Comparison of ENCODE assay signal across 28 mouse cellular contexts in the genomic region with DNA sequence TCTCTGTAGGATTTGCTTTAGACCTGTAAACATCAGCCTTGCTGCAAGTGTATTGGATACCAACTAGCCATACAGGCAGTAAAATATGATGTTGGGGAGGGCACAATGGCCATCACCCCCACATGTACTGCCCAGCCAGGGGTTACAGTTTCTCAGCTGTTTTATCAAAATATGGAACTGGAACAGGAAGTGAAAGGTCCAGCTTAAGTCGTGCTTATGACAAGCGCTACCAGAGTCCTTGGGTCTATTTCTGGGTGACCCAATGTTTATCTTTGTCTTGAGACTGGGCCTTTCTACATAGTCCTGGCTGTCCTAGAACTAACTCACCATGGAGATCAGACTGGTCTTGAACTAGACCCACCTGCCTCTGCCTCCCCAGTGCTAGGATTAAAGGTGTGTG. TPM values are rescaled to one million over a fixed set of nuclear protein-coding genes. Genes with fewer than 3 reads are reported as not detected.
DNase-seq lines count a peak whose midpoint lies in the region; ATAC-seq and TF ChIP-seq lines count a peak whose summit lies in the region.
"Had no signal": no experiment of that assay in that cellular context is flagged by ENCODE, and none has a peak within 500 bp of the region (broad histone marks: within the 10 kb centered on the region; RNA-seq: fewer than 3 reads in every experiment).

No protein-coding gene starts in this region.

- peaks cover 8% of the 10 kb centered on the region for H3K79me2 ChIP-seq in macrophage (ENCODE audit: inconsistent target)

- H3K9me3 ChIP-seq in forebrain, embryonic 11.5 days (ENCODE audit: control insufficient read depth, low read length) = no peaks in the 10 kb centered on the region
- H3K9me3 ChIP-seq: forebrain, embryonic 10.5 days; heart, embryonic 10.5 days; heart, embryonic 13.5 days had no signal

- ATAC-seq in forebrain, embryonic 11.5 days (replicated peaks; ENCODE audit: low FRiP score) = no peak
- ATAC-seq: activated CD4-positive, CD25-positive, alpha-beta regulatory T cell, adult 4 months; forebrain, embryonic 14.5 days; forebrain, postnatal 0 days; hindbrain, postnatal 0 days; inflammation-experienced regulatory T-cells, adult 6 months had no signal

- no peak overlapping the region for H3K4me2 ChIP-seq in forebrain, embryonic 11.5 days (ENCODE audit: low read depth, low read length, severe bottlenecking)
- H3K4me2 ChIP-seq: heart, embryonic 13.5 days; hindbrain, embryonic 14.5 days had no signal

- peaks cover 6% of the 10 kb centered on the region for H3K36me3 ChIP-seq in spleen, adult 2 months (ENCODE audit: control insufficient read depth, insufficient read depth, low read length)
- no peaks in the 10 kb centered on the region for H3K36me3 ChIP-seq in macrophage (ENCODE audit: inconsistent target)
- H3K36me3 ChIP-seq in forebrain, embryonic 11.5 days (ENCODE audit: control insufficient read depth, insufficient read depth, low read length) = no peaks in the 10 kb centered on the region

- no peak for TF ChIP-seq POLR2A in spleen, adult 2 months (IDR thresholded peaks at IDR 0.05; ENCODE audit: low read depth, low read length)

- H3K4me3 ChIP-seq in spleen, adult 2 months (ENCODE audit: extremely low read depth, insufficient read depth, insufficient read length) = no peak overlapping the region
- H3K4me3 ChIP-seq in macrophage (ENCODE audit: inconsistent target) = no peak overlapping the region
- H3K4me3 ChIP-seq in forebrain, embryonic 11.5 days (ENCODE audit: low read depth, low read length) = no peak overlapping the region
- H3K4me3 ChIP-seq: forebrain, embryonic 10.5 days; heart, adult 2 months; heart, embryonic 10.5 days; heart, embryonic 13.5 days had no signal

- H3K27me3 ChIP-seq in spleen, adult 2 months (ENCODE audit: control insufficient read depth, insufficient read depth, low read length) = no peaks in the 10 kb centered on the region
- no peaks in the 10 kb centered on the region for H3K27me3 ChIP-seq in forebrain, embryonic 11.5 days (ENCODE audit: control insufficient read depth, insufficient read depth, low read length)
- H3K27me3 ChIP-seq: heart, embryonic 13.5 days had no signal

- no peak overlapping the region for H3K9ac ChIP-seq in forebrain, embryonic 11.5 days (ENCODE audit: low read length)
- H3K9ac ChIP-seq: forebrain, postnatal 0 days; heart, embryonic 13.5 days; hindbrain, embryonic 14.5 days had no signal

- peaks cover 20% of the 10 kb centered on the region for H3K4me1 ChIP-seq in spleen, adult 2 months (ENCODE audit: control insufficient read depth, insufficient read depth, insufficient read length)
- 0 out of 2 replicates have a peak, but pooled peaks cover 2% of the 10 kb centered on the region for H3K4me1 ChIP-seq in forebrain, embryonic 11.5 days (replicated peaks; ENCODE audit: control insufficient read depth, insufficient read depth, low read length)
- H3K4me1 ChIP-seq: heart, embryonic 13.5 days had no signal

- TF ChIP-seq CTCF in spleen, adult 2 months (IDR thresholded peaks at IDR 0.05; ENCODE audit: extremely low read depth, insufficient read depth, insufficient read length, insufficient replicate concordance) = no peak

- H3K27ac ChIP-seq in spleen, adult 2 months (ENCODE audit: insufficient read depth, low read length) = 0 out of 2 replicates have a peak overlapping the region, but pooled peaks have one; percentile 9
- H3K27ac ChIP-seq in macrophage = peak overlapping the region; percentile 96
- no peak overlapping the region for H3K27ac ChIP-seq in forebrain, embryonic 11.5 days (ENCODE audit: low read depth, low read length)
- H3K27ac ChIP-seq: forebrain, embryonic 10.5 days; heart, adult 2 months; heart, embryonic 10.5 days; heart, embryonic 13.5 days; hindbrain, embryonic 14.5 days; hindbrain, postnatal 0 days had no signal

- WGBS in spleen, adult 2 months = 29% methylated on average over 2 of the region's 2 CpGs
- WGBS in macrophage (ENCODE audit: missing documents) = 14% methylated on average over 2 of the region's 2 CpGs
- 94% methylated on average over 2 of the region's 2 CpGs for WGBS in forebrain, embryonic 11.5 days

- DNase-seq in heart, adult 11 months = peak; percentile 61
- DNase-seq in heart, adult 18-20 months = no peak
- DNase-seq in spleen, adult 2 months (ENCODE audit: low read depth in 1 of 2, low spot score in 2 of 2) = no peak
- no peak for DNase-seq in spleen, postnatal 36 days (ENCODE audit: low spot score in 2 of 2)
- no peak for DNase-seq in forebrain, embryonic 11.5 days (ENCODE audit: low spot score)
- no peak for DNase-seq in kidney, adult 9 months
- no peak for DNase-seq in left cerebral cortex, adult 8-10 months (ENCODE audit: low spot score in 2 of 2)
- DNase-seq: adrenal gland, adult 8-10 months; adrenal gland, postnatal 25 days; B cell, adult 2 months; cerebellum, adult 18-20 months; cerebellum, adult 9-10 months; cerebellum, postnatal 14 days; forebrain, postnatal 0 days; gastrocnemius, postnatal 10 days; gastrocnemius, postnatal 36 days; heart, adult 2 months; heart, postnatal 14 days; heart, postnatal 4 days had no signal

RNA-seq across cellular contexts. Expression of gene Hk3, which starts 3.0 kb away (rescaled TPM):
- total RNA-seq in heart, adult 18-20 months (2021) = under 1 TPM; 0.57 to 0.67 TPM
- 14.1 and 18.1 TPM in 2 replicates for polyA plus RNA-seq in spleen, adult 2 months (2012; rRNA removed)
- total RNA-seq in macrophage (2018; cell fraction: chromatin; rRNA removed) = 1,000 to 10,000 TPM in 15 of 26 experiments, 100 to 1,000 TPM in 11; 632 to 1,383 (median 1,103) TPM
- 100 to 1,000 TPM; 185 to 535 (median 280) TPM for total RNA-seq in macrophage (2018; cell fraction: cytosol; rRNA removed)
- 1,000 to 10,000 TPM in 7 of 26 experiments, 100 to 1,000 TPM in 19; 433 to 1,265 (median 671) TPM for total RNA-seq in macrophage (2018; cell fraction: nucleus; rRNA removed)
- polyA plus RNA-seq in macrophage (2018) = 180 to 276 TPM (median 182 TPM) in 3 replicates
- polyA plus RNA-seq in forebrain, embryonic 11.5 days (2014; fragmentation: Nextera tagmentation; extraction: Ambion mirVana) = 0.41 and 0.65 TPM in 2 replicates
- 1 to 10 TPM in 3 of 4 experiments, under 1 TPM in 1; 0.99 to 1.9 (median 1.4) TPM for total RNA-seq in left cerebral cortex, adult 8-10 months (2022)
